Mouse (Mus musculus) stomach, postnatal 0 days (tissue): ENCODE measurements around the gene Fxyd6. TPM values are rescaled to one million over a fixed set of nuclear protein-coding genes. Genes with fewer than 3 reads are reported as not detected.

Source experiments
- ATAC-seq: fragments of 200-750 bp; cut with Nextera tagmentation; 2 replicates; pipeline ENCODE4 v1.8.0; 2017; ENCODE audit not compliant: low FRiP score, low TSS enrichment
- DNase-seq: peaks from one replicate; pipeline ENCODE4 v3.0.0-alpha.2; 2016; ENCODE audit warnings: low spot score
- H3K27ac ChIP-seq: fragments of 300-500 bp; sonication (generic); replicated peaks from 2 replicates; pipeline ENCODE4 v1.5.1; 2014; ENCODE audit warnings: mild to moderate bottlenecking, control low read depth
- H3K27me3 ChIP-seq: fragments of 300-500 bp; sonication (generic); 2 replicates; pipeline ENCODE4 v1.6.1; 2014; ENCODE audit warnings: low read length; ENCODE audit not compliant: control insufficient read depth, insufficient read depth
- H3K36me3 ChIP-seq: fragments of 300-500 bp; sonication (generic); 2 replicates; pipeline ENCODE4 v1.6.1; 2014; ENCODE audit warnings: low read length, mixed read lengths; ENCODE audit not compliant: control insufficient read depth, insufficient read depth
- H3K4me1 ChIP-seq: fragments of 300-500 bp; sonication (generic); replicated peaks from 2 replicates; pipeline ENCODE4 v1.6.1; 2014; ENCODE audit warnings: antibody characterized with exemption; ENCODE audit not compliant: control insufficient read depth, insufficient read depth
- H3K4me2 ChIP-seq: fragments of 300-500 bp; sonication (generic); replicated peaks from 2 replicates; pipeline ENCODE4 v1.6.1; 2014; ENCODE audit warnings: low read depth, mild to moderate bottlenecking, control low read depth, moderate library complexity
- H3K4me3 ChIP-seq: fragments of 300-500 bp; sonication (generic); 2 replicates; pipeline ENCODE4 v1.5.1; 2014; ENCODE audit warnings: low read depth, low read length, control low read depth
- H3K9ac ChIP-seq: fragments of 300-500 bp; sonication (generic); 2 replicates; pipeline ENCODE4 v1.6.1; 2014; ENCODE audit warnings: mild to moderate bottlenecking, low read length, control low read depth, mixed read lengths
- H3K9me3 ChIP-seq: fragments of 300-500 bp; sonication (generic); 2 replicates; pipeline ENCODE4 v1.6.1; 2016; ENCODE audit warnings: low read length; ENCODE audit not compliant: control insufficient read depth
- CTCF ChIP-seq: IDR thresholded peaks from 2 replicates; pipeline ENCODE4 v1.5.1; 2016; ENCODE audit warnings: antibody characterized with exemption, low read depth, mild to moderate bottlenecking, moderate library complexity
- EP300 ChIP-seq: optimal IDR thresholded peaks from 2 replicates; pipeline ENCODE3; 2016; ENCODE audit warnings: antibody characterized with exemption
- WGBS: fragments of 180-500 bp; shearing (Covaris S2); extraction: QIAGEN DNeasy Blood & Tissue Kit; methylation state at CpG from one replicate; pipeline ENCODE4 v1.1.7; 2014; 5-methylcytosine and 5-hydroxymethylcytosine counted together
- polyA plus RNA-seq: library from polyadenylated mRNA; unstranded; fragments of >200 nt; fragmentation: Nextera tagmentation; extraction: Ambion mirVana; gene quantifications from 2 replicates; pipeline ENCODE4 v1.2.1, GENCODE M21; 2015

Gene Fxyd6
- polyA plus RNA-seq, 1 experiment from 2014 or later = 66.9 TPM

DNA sequence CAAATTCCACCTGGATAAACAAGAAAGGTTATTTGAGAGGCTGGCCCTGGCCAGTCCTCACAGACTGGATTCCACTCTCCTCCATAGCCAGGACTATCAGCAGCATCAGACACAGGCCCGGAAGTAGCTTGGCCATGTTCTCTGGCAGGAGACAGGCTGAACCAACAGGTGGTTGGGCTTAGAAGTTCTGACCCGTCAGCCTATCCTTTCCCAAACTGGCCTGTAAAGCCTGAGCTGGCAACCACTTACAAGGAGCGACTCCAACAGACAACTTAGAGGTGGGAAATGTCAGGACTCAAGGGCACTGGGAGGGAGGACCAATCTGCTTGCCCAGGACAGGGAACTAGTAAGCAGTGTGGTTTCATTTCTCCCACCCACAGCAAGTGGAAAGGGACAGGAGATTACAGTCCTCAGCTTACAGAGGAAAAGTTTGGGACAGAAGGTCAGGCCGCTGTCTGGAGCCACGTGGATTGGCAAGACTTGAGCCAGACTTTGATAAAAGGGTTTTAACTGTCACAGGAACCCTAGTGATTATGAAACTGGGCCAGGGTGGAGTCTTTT, 1.6 kb upstream of the Fxyd6 start:
- Histone ChIP-seq H3K27ac (no peak overlapping the region), H3K27me3 (no peaks in the 10 kb centered on the region), H3K4me1 (no peaks in the 10 kb centered on the region; the same call in 1 of the 2 replicates), H3K36me3 (no peaks in the 10 kb centered on the region), H3K4me3 (no peak overlapping the region), H3K9ac (no peak overlapping the region), H3K4me2 (no peak overlapping the region), H3K9me3 (no peaks in the 10 kb centered on the region)
- no peak for DNase-seq
- TF ChIP-seq EP300 (no peak), CTCF (no peak)
- 42% methylated on average over 5 of the region's 5 CpGs for WGBS
- no peak for ATAC-seq

- no peak for TF ChIP-seq CTCF
- Histone ChIP-seq H3K9me3 (no peaks in the 10 kb centered on the region), H3K9ac (peak overlapping the region; percentile 51), H3K27me3 (no peaks in the 10 kb centered on the region), H3K36me3 (no peaks in the 10 kb centered on the region), H3K4me3 (peak overlapping the region; percentile 47), H3K4me2 (peak overlapping the region; percentile 80), H3K4me1 (no peaks in the 10 kb centered on the region; the same call in 1 of the 2 replicates), H3K27ac (0 out of 2 replicates have a peak overlapping the region, but pooled peaks have one; percentile 30)
- DNase-seq (no peak), ATAC-seq (no peak)
- 10% methylated on average over 25 of the region's 25 CpGs for WGBS
Observed at GRCm38 (mm10) chr9:45370616-45371336, 791 bp downstream of the Fxyd6 start.

GRCm38 (mm10) chr9:45371337-45371707, 1.3 kb downstream of the Fxyd6 start:
- H3K4me3 ChIP-seq = peak overlapping the region; percentile 47
- H3K9ac ChIP-seq = no peak overlapping the region
- no peaks in the 10 kb centered on the region for H3K36me3 ChIP-seq
- ATAC-seq (no peak), DNase-seq (no peak)
- H3K27me3 ChIP-seq = no peaks in the 10 kb centered on the region
- H3K4me2 ChIP-seq = peak overlapping the region; percentile 80
- no peak overlapping the region for H3K27ac ChIP-seq
- no peaks in the 10 kb centered on the region for H3K9me3 ChIP-seq
- TF ChIP-seq EP300 = no peak
- TF ChIP-seq CTCF = no peak
- no peaks in the 10 kb centered on the region; the same call in 1 of the 2 replicates for H3K4me1 ChIP-seq
- 32% methylated on average over 2 of the region's 2 CpGs for WGBS

DNA sequence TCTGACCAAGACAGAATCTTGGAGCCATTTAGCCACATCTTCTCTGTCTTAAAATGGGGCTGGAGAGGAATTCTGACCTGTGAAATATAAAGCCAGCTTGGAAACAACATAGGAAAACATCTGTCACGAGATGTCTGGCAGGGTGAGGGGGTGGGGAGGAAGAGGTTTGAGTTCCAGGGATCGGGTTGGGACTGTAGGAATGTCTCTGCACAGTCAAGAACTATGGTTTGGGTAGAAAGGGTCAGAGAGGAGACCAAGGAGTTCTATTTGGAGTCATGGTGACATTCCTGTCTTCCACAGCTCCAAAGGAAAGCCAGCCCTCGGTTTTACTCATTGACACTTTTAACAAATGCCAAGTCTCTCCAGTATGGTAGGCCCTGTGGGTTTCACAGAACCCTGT, 3.9 kb downstream of the Fxyd6 start:
- H3K4me1 ChIP-seq = no peaks in the 10 kb centered on the region; the same call in 1 of the 2 replicates
- 52% methylated on average over 3 of the region's 3 CpGs for WGBS
- TF ChIP-seq EP300 (no peak), CTCF (no peak)
- no peak overlapping the region for H3K4me3 ChIP-seq
- H3K36me3 ChIP-seq = no peaks in the 10 kb centered on the region
- DNase-seq = no peak
- no peaks in the 10 kb centered on the region for H3K9me3 ChIP-seq
- H3K27ac ChIP-seq = no peak overlapping the region
- H3K27me3 ChIP-seq = no peaks in the 10 kb centered on the region
- H3K4me2 ChIP-seq = no peak overlapping the region
- H3K9ac ChIP-seq = no peak overlapping the region
- ATAC-seq = no peak

DNA sequence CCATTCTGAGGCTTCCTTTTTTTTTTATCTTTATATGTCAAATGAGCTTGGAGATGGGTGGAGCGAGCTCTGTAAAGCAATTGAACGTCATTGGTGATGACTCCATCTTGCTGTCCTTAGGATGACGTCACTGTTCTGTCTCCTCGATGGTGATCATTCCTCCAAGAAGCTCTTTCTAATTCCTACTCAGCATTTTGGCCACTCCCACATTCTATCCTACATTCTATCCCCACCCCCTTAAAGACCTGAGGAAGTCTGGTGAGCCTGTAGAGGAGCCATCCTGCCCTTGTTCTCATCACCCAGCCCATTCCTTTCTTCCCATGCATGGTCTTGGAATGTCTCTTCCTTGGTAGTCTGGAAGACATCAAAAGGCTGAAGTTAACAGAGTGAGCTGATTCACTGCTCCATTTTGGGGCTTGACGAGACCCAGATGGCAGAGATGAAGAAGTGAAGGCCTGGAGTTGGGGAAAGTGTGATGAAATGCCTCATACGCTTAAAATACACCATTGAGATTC, 5.1 kb downstream of the Fxyd6 start:
- Histone ChIP-seq H3K36me3 (no peaks in the 10 kb centered on the region), H3K9me3 (no peaks in the 10 kb centered on the region), H3K27me3 (no peaks in the 10 kb centered on the region), H3K27ac (no peak overlapping the region), H3K9ac (no peak overlapping the region), H3K4me2 (no peak overlapping the region), H3K4me3 (no peak overlapping the region), H3K4me1 (no peaks in the 10 kb centered on the region; the same call in 1 of the 2 replicates)
- 76% methylated on average over 6 of the region's 6 CpGs for WGBS
- no peak for TF ChIP-seq CTCF
- no peak for TF ChIP-seq EP300
- peak; percentile 40; the same call in 1 of the 2 replicates for ATAC-seq
- DNase-seq = no peak

DNA sequence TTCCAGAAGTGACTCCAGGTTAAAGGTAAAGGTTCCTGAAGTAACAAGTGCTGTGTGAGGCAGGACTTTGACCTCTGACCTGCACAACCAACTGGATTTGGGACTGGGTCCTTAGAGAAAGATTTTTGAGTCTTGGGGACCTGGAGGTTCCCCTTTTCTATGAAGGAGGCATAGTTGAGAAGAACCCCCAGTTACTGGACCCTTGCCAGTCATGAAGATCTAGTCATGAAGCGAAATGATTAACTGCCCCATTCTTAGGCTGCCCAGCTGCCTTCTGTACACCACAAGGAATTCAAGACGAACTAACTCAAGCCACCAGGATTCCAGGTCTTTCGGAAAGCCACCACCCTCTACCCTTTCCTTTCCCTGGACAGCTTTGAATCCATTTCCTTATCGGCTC, 6.4 kb downstream of the Fxyd6 start:
- TF ChIP-seq EP300 (no peak), CTCF (no peak)
- Histone ChIP-seq H3K9me3 (no peaks in the 10 kb centered on the region), H3K4me1 (no peaks in the 10 kb centered on the region), H3K27me3 (no peaks in the 10 kb centered on the region), H3K27ac (no peak overlapping the region), H3K4me3 (no peak overlapping the region), H3K36me3 (no peaks in the 10 kb centered on the region), H3K9ac (no peak overlapping the region), H3K4me2 (no peak overlapping the region)
- ATAC-seq (no peak), DNase-seq (no peak)
- 50% methylated on average over 4 of the region's 4 CpGs for WGBS
